Mouse (Mus musculus) kidney, postnatal 0 days (tissue): ENCODE data around the gene Rasal2. TPM values are rescaled to one million over a fixed set of nuclear protein-coding genes. Genes with fewer than 3 reads are reported as not detected.

Experiments
- ATAC-seq: fragments of 200-750 bp; cut with Nextera tagmentation; replicated peaks from 2 replicates; pipeline ENCODE4 v1.8.0; 2017; ENCODE audit warnings: low read depth, moderate number of reproducible peaks, moderate TSS enrichment, moderate library complexity; ENCODE audit not compliant: low FRiP score
- DNase-seq: peaks from one replicate; pipeline ENCODE4 v3.0.0-alpha.2; 2016; ENCODE audit warnings: low spot score
- H3K27ac ChIP-seq: fragments of 300-500 bp; sonication (generic); 2 replicates; pipeline ENCODE4 v1.5.1; 2014; ENCODE audit warnings: mild to moderate bottlenecking
- H3K27me3 ChIP-seq: fragments of 300-500 bp; sonication (generic); 2 replicates; pipeline ENCODE4 v1.6.1; 2014; ENCODE audit warnings: low read length, mixed read lengths; ENCODE audit not compliant: insufficient read depth
- H3K36me3 ChIP-seq: fragments of 300-500 bp; sonication (generic); 2 replicates; pipeline ENCODE4 v1.6.1; 2014; ENCODE audit warnings: low read length, mixed read lengths; ENCODE audit not compliant: insufficient read depth
- H3K4me1 ChIP-seq: fragments of 300-500 bp; sonication (generic); replicated peaks from 2 replicates; pipeline ENCODE4 v1.6.1; 2014; ENCODE audit warnings: antibody characterized with exemption, low read length, mixed read lengths; ENCODE audit not compliant: insufficient read depth
- H3K4me2 ChIP-seq: fragments of 300-500 bp; sonication (generic); 2 replicates; pipeline ENCODE4 v1.6.1; 2014; ENCODE audit warnings: mild to moderate bottlenecking, low read length, moderate library complexity, mixed read lengths
- H3K4me3 ChIP-seq: fragments of 300-500 bp; sonication (generic); replicated peaks from 2 replicates; pipeline ENCODE4 v1.5.1; 2014; ENCODE audit warnings: low read depth, low read length
- H3K9ac ChIP-seq: fragments of 300-500 bp; sonication (generic); 2 replicates; pipeline ENCODE4 v1.6.1; 2014; ENCODE audit warnings: low read depth, low read length
- H3K9me3 ChIP-seq: fragments of 300-500 bp; sonication (generic); replicated peaks from 2 replicates; pipeline ENCODE4 v1.6.1; 2016; ENCODE audit warnings: low read length, inconsistent platforms, mixed read lengths
- CTCF ChIP-seq: IDR thresholded peaks from 2 replicates; pipeline ENCODE4 v1.5.1; 2016; ENCODE audit warnings: antibody characterized with exemption, low read depth, mild to moderate bottlenecking, moderate library complexity
- WGBS: fragments of 180-500 bp; shearing (Covaris S2); extraction: QIAGEN DNeasy Blood & Tissue Kit; methylation state at CpG from one replicate; pipeline ENCODE4 v1.1.7; 2014; 5-methylcytosine and 5-hydroxymethylcytosine counted together
- polyA plus RNA-seq: library from polyadenylated mRNA; unstranded; fragments of >200 nt; fragmentation: Nextera tagmentation; extraction: Ambion mirVana; gene quantifications from 2 replicates; pipeline ENCODE4 v1.2.1, GENCODE M21; 2015

Rasal2 gene
- polyA plus RNA-seq, 1 experiment from 2014 or later = 7.5 TPM

- Histone ChIP-seq H3K9me3 (no peaks in the 10 kb centered on the region), H3K9ac (no peak overlapping the region), H3K4me3 (no peak overlapping the region), H3K4me1 (no peaks in the 10 kb centered on the region), H3K36me3 (no peaks in the 10 kb centered on the region), H3K27ac (no peak overlapping the region), H3K27me3 (no peaks in the 10 kb centered on the region), H3K4me2 (no peak overlapping the region)
- no peak for ATAC-seq
- no peak for TF ChIP-seq CTCF
- WGBS = 65% methylated on average over 6 of the region's 6 CpGs
- no peak for DNase-seq
These were observed 293.2 kb downstream of the Rasal2 start for GRCm38 (mm10) chr1:157119168-157119567.

GRCm38 (mm10) chr1:157117440-157117839 is 295.0 kb downstream of the Rasal2 start:
- ATAC-seq (no peak), DNase-seq (no peak)
- Histone ChIP-seq H3K36me3 (no peaks in the 10 kb centered on the region), H3K27ac (no peak overlapping the region), H3K9ac (no peak overlapping the region), H3K9me3 (no peaks in the 10 kb centered on the region), H3K4me3 (no peak overlapping the region), H3K4me2 (no peak overlapping the region), H3K27me3 (no peaks in the 10 kb centered on the region), H3K4me1 (no peaks in the 10 kb centered on the region)
- 82% methylated on average over 3 of the region's 3 CpGs for WGBS
- TF ChIP-seq CTCF = no peak

- no peak overlapping the region for H3K4me3 ChIP-seq
- no peaks in the 10 kb centered on the region for H3K9me3 ChIP-seq
- no peak overlapping the region for H3K9ac ChIP-seq
- H3K36me3 ChIP-seq = no peaks in the 10 kb centered on the region
- no peak for ATAC-seq
- H3K4me1 ChIP-seq = no peaks in the 10 kb centered on the region
- no peak overlapping the region for H3K27ac ChIP-seq
- DNase-seq = no peak
- H3K4me2 ChIP-seq = no peak overlapping the region
- no peak for TF ChIP-seq CTCF
- no peaks in the 10 kb centered on the region for H3K27me3 ChIP-seq
- WGBS = 80% methylated on average over 2 of the region's 2 CpGs
These were observed 297.9 kb downstream of the Rasal2 start for GRCm38 (mm10) chr1:157114492-157114891.

- DNase-seq (no peak), ATAC-seq (no peak)
- no peak for TF ChIP-seq CTCF
- no peaks in the 10 kb centered on the region for H3K4me1 ChIP-seq
- 50% methylated on average over 6 of the region's 6 CpGs for WGBS
- H3K4me2 ChIP-seq = no peak overlapping the region
- H3K9ac ChIP-seq = no peak overlapping the region
- no peak overlapping the region for H3K27ac ChIP-seq
- no peaks in the 10 kb centered on the region for H3K9me3 ChIP-seq
- no peaks in the 10 kb centered on the region for H3K27me3 ChIP-seq
- no peaks in the 10 kb centered on the region for H3K36me3 ChIP-seq
- no peak overlapping the region for H3K4me3 ChIP-seq
These were observed 302.0 kb downstream of the Rasal2 start for GRCm38 (mm10) chr1:157110287-157110835.

- ATAC-seq (no peak), DNase-seq (no peak)
- H3K27me3 ChIP-seq = no peaks in the 10 kb centered on the region
- no peak for TF ChIP-seq CTCF
- H3K4me3 ChIP-seq = no peak within 1 kb of the TSS
- H3K9ac ChIP-seq = no peak within 1 kb of the TSS
- no peaks in the 10 kb centered on the region for H3K36me3 ChIP-seq
- no peak within 1 kb of the TSS for H3K4me2 ChIP-seq
- no peak within 1 kb of the TSS for H3K27ac ChIP-seq
- 81% methylated on average over 4 of the region's 4 CpGs for WGBS
- no peaks in the 10 kb centered on the region for H3K4me1 ChIP-seq
- no peaks in the 10 kb centered on the region for H3K9me3 ChIP-seq
These were observed 303.8 kb downstream of the Rasal2 start, which contains the start of gene Tex35 for GRCm38 (mm10) chr1:157108580-157108979. Tex35 (minus strand) TSS chr1:157108680.

GRCm38 (mm10) chr1:157101122-157101865 is 311.1 kb downstream of the Rasal2 start:
- peak overlapping the region; percentile 42 for H3K4me2 ChIP-seq
- no peak overlapping the region for H3K27ac ChIP-seq
- no peaks in the 10 kb centered on the region for H3K36me3 ChIP-seq
- no peaks in the 10 kb centered on the region for H3K9me3 ChIP-seq
- no peaks in the 10 kb centered on the region for H3K27me3 ChIP-seq
- DNase-seq = peak; percentile 85
- 11% methylated on average over 19 of the region's 19 CpGs for WGBS
- ATAC-seq = peak; percentile 76; the same call in 1 of the 2 replicates
- TF ChIP-seq CTCF = no peak
- peak overlapping the region; percentile 7 for H3K4me3 ChIP-seq
- no peaks in the 10 kb centered on the region; the same call in 1 of the 2 replicates for H3K4me1 ChIP-seq
- peak overlapping the region; percentile 35; the same call in 1 of the 2 replicates for H3K9ac ChIP-seq
